Mouse (Mus musculus): ENCODE measurements around the gene Trp53i13.

Gene Trp53i13

GRCm38 (mm10) chr11:77507426-77507825 lies 8.4 kb downstream of the Trp53i13 start:
- peak; percentile 17 for DNase-seq

- no peak for DNase-seq
Measured at GRCm38 (mm10) chr11:77506941-77507340, 8.8 kb downstream of the Trp53i13 start.

- DNase-seq, result peak; percentile 86
Measured at GRCm38 (mm10) chr11:77506273-77506672, 9.5 kb downstream of the Trp53i13 start.

GRCm38 (mm10) chr11:77505291-77505980 lies 10.3 kb downstream of the Trp53i13 start:
- no peak for DNase-seq

GRCm38 (mm10) chr11:77504377-77504776 lies 11.4 kb downstream of the Trp53i13 start:
- no peak for DNase-seq

GRCm38 (mm10) chr11:77503511-77503910 lies 12.3 kb downstream of the Trp53i13 start:
- DNase-seq, result no peak

GRCm38 (mm10) chr11:77502481-77502880 lies 13.3 kb downstream of the Trp53i13 start:
- DNase-seq, result peak; percentile 3

GRCm38 (mm10) chr11:77501971-77502370 lies 13.8 kb downstream of the Trp53i13 start:
- peak; percentile 2 for DNase-seq

GRCm38 (mm10) chr11:77501392-77501791 lies 14.4 kb downstream of the Trp53i13 start:
- DNase-seq, result peak; percentile 69

- peak; percentile 42 for DNase-seq
Measured at GRCm38 (mm10) chr11:77500361-77501325, 15.1 kb downstream of the Trp53i13 start.

GRCm38 (mm10) chr11:77499354-77499753 lies 16.4 kb downstream of the Trp53i13 start:
- no peak for DNase-seq

GRCm38 (mm10) chr11:77498261-77499139 lies 17.3 kb downstream of the Trp53i13 start:
- DNase-seq, result no peak

- no peak for DNase-seq
Measured at GRCm38 (mm10) chr11:77497851-77498250, 17.9 kb downstream of the Trp53i13 start.

- DNase-seq, result peak; percentile 82
Measured at GRCm38 (mm10) chr11:77497341-77497756, 18.4 kb downstream of the Trp53i13 start.

- DNase-seq, result no peak
Measured at GRCm38 (mm10) chr11:77495507-77495906, 20.3 kb downstream of the Trp53i13 start.

GRCm38 (mm10) chr11:77494782-77495181 lies 21.0 kb downstream of the Trp53i13 start:
- no peak for DNase-seq

GRCm38 (mm10) chr11:77494344-77494676 lies 21.5 kb downstream of the Trp53i13 start:
- no peak for DNase-seq

GRCm38 (mm10) chr11:77493512-77494343 lies 22.1 kb downstream of the Trp53i13 start, which contains the start of gene Git1:
TSS of gene Git1 (plus strand) at chr11:77493562.
- DNase-seq, result peak; percentile 64

GRCm38 (mm10) chr11:77492911-77493332 lies 22.9 kb downstream of the Trp53i13 start:
- peak; percentile 94 for DNase-seq

GRCm38 (mm10) chr11:77492311-77492871 lies 23.4 kb downstream of the Trp53i13 start:
- no peak for DNase-seq

- DNase-seq, result no peak
Measured at GRCm38 (mm10) chr11:77491502-77492291, 24.1 kb downstream of the Trp53i13 start.
